Mouse (Mus musculus): ENCODE data around the gene Agrn.

DNA sequence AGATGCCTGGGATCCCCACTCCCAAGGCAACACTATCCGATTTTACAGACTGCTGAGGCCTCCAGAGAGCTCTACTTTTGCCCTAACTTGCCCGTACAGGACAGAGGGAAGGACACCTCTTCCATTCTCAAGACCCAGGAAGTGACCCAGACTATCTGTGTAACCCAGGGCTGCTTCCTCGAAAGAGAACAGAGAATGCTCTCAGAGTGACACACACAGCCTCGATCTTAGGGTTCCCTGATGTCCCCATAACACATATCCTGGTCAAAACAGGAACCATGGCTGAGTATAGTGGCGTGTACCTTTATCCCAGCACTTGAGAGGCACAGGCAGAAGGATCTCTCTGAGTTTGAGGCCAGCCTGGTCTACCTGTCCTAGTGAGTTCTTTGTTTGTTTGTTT lies 13.5 kb downstream of the Agrn start:
- TF ChIP-seq CTCF (IDR thresholded peaks at IDR 0.05; ENCODE audit: extremely low read depth, insufficient read depth, insufficient read length, insufficient replicate concordance) (no peak), POLR2A (IDR thresholded peaks at IDR 0.05; ENCODE audit: low read depth, low read length) (no peak)
